Mouse (Mus musculus) right cerebral cortex, postnatal 4 days (tissue): ENCODE measurements at regions not wholly inside any gene's neighbourhood (a gene's known extent, or its start where the extent isn't known, plus 50 kb on each side); places are given as distances from the start of the nearest gene placed in this dataset.
"Not testable (repeated sequence)": the region's sequence is repeated elsewhere in the genome, so short reads cannot be mapped to it uniquely, and the experiment has no call there.

Source experiments
- DNase-seq: peaks from one replicate; pipeline ENCODE4 v3.0.0-alpha.2; 2022

- DNase-seq: no peak
Observed at GRCm38 (mm10) chr6:89059431-89059975, 157.5 kb downstream of the Tpra1 start.

- DNase-seq: no peak
Observed at GRCm38 (mm10) chr6:89064977-89065580, 163.0 kb downstream of the Tpra1 start.

- DNase-seq: no peak
Observed at GRCm38 (mm10) chr6:89066588-89066987, 164.5 kb downstream of the Tpra1 start.

DNA sequence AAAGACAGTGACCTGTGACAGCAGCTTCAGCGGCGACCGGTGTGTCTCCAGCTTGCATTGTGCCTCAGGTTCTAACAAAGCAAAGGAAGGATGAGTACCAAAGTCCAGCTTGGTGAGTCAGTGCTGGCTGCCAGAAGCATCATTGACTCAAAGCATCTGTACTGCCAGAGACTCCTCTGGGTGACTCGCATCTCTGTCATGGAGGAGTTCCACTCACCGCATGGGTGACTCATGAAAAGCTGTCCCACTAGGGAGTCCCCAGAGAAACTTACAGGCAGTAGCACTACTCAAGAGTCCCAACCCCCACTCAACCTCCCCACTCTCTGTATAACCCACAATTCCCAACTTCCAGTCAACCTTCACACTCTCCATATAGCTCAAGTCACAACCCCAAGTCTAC lies 166.2 kb downstream of the Tpra1 start:
- DNase-seq: no peak

DNA sequence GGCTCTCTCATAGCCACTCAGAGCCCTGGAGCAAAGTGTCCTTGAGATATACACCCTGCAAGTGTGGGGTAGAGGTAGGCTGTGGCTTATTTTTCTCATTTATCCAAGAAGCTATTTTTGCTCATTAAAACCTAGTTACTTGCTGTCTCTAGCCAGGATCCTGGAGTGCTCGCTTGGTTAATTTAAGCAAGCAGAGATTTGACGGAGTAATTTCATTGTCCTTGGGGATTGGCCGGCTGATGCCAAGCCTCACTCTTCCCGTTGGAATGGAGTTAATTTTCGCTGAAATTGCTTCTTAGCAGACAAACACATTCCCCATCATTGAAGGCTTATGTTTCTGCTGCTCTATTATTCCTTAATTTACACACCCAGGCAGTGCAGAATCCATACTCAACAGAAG lies 167.1 kb downstream of the Tpra1 start:
- DNase-seq: no peak

GRCm38 (mm10) chr6:89070011-89070410 lies 168.0 kb downstream of the Tpra1 start:
- no peak for DNase-seq

DNA sequence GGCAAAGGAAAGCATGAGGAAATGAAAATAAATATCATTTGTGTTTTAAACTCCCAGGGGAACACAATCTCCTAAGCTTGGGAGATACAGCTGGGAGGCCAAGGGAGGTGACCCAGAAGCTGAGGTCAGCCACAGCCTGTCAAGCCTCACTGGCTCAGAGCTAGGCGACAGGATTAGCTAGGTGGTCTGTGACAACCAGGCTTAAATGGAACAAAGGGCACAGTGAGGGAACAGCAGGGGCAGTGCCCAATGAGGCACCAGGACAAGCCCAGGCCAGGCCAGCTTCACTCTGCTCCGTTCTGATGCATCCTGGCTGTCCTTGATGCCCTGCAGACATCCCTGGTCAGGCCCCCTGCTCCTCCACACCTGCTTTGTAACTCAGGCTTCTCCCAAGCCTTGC lies 169.7 kb downstream of the Tpra1 start:
- DNase-seq: no peak

- no peak for DNase-seq
Observed at GRCm38 (mm10) chr6:89072569-89072968, 170.5 kb downstream of the Tpra1 start.

- no peak for DNase-seq
Observed at GRCm38 (mm10) chr6:89081624-89082300, 179.7 kb downstream of the Tpra1 start.

DNA sequence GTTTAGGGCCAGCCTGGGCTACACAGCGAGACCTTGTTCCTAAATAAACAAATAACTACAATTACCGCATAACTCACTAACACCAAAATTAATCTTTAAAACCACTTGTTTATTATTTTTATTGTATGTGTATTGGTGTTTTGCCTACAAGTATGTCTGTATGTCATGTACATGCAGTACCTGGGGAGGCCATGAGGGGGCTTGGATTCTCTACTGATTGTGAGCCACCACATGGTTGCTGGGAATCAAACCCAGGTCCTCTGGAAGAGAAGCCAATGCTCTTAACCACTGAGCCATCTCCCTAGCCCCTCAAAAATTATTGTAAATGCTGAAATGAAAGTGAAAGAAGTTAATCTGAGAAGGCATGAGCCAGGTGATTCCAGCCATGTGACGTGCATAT lies 182.4 kb downstream of the Tpra1 start:
- no peak for DNase-seq

DNA sequence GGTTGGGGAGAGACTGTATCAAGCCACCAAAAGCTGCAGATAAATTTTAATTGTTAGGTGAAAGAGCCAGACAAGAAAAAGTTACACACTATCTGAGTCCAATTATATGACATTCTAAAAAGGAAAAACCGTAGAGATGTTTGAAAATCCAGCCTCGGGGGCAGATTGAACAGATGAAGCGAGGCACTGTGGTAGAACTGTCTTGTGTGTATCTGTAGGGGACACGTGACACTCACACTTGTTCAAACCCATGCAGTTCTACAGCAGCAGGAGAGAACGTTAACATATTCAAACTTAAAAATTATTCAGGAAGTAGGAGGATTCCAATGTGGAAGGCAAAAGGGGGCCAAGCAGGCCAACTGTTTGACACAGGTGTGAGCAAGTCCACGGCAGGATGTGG lies 183.1 kb downstream of the Tpra1 start:
- DNase-seq: no peak

DNA sequence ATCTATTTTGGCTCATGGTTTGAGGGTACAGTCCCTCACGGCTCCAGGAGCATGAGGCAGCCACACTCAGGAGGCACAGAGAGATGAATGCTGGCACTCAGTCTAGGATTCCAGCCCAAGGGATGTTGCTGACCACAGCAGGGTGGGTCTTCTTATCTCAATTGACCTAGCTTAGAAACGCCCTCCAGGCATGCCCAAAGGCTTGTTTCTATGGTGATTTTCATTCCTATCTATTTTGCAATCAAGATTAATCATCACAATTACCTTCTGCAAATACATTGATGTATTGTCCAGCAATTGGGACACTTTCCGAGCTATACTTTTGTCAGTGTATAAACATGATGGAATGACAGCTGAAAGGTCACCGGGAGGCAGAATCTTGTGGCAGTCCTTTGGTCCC lies 185.6 kb downstream of the Tpra1 start:
- no peak for DNase-seq

GRCm38 (mm10) chr6:89090096-89090495 lies 188.0 kb downstream of the Tpra1 start:
- no peak for DNase-seq

- no peak for DNase-seq
Observed at GRCm38 (mm10) chr6:89095911-89096310, 193.9 kb downstream of the Tpra1 start.

- DNase-seq: no peak
Observed at GRCm38 (mm10) chr6:89097531-89097930, 195.5 kb downstream of the Tpra1 start.

DNA sequence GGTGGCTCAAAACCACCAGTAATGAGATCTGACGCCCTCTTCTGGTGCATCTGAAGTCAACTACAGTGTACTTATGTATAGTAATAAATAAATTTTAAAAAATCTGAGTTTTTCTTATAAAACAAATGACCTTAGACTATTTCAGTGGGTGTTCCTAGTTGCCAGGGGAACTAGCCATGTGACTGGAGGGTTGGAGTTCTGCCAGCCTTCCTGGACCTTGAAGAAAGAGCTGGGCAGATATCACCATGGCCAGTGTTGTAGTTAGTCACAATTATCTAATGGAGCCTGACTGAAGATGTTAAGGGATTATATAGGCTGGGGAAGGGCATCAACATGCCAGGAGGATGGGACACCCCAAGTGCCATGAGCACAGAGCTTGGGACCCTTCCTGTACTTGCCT lies 217.2 kb downstream of the Tpra1 start:
- DNase-seq: no peak

DNA sequence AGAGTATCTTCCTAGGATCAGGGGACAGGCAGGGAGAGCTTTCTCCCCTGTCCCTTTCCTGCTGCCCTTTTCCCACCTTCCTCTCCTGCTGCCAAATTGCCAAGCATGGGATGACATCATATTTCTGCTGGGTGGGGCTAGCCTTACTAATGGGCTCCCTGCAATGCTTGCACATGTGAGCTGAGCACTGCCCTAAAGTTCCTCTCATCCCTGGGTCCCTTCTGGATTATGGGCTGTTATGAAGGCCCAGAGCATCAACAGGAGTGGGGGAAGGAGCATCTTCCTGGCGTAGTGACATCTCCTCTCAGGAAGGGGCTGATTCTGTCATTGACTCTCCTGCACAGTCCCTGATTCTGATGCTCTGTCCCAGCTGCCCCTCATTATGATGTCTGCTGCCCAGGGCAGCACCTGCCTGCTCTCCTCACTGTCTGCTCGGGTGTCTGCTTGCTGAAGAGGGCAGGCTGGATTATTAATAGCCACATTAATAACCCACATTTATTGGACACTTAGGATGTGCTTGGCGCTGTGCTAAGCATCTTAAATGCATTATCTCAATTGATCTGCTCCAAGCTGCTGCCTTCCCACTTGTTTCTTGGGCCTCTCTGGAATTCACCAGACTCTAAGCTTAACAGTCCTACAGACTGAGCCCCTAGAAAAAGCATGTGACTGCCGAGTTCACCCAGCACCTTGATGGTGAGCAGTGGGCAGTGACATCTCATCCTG lies 219.1 kb downstream of the Tpra1 start:
- no peak for DNase-seq

GRCm38 (mm10) chr6:89121746-89122070 lies 219.7 kb downstream of the Tpra1 start:
- DNase-seq: no peak

GRCm38 (mm10) chr6:89125916-89126315 lies 223.9 kb downstream of the Tpra1 start:
- DNase-seq: no peak

- DNase-seq: not testable (repeated sequence)
Observed at GRCm38 (mm10) chr6:89128141-89128540, 226.1 kb downstream of the Tpra1 start.

GRCm38 (mm10) chr6:89140469-89140868 lies 222.0 kb downstream of the Plxna1 start:
- no peak for DNase-seq

- DNase-seq: no peak
Observed at GRCm38 (mm10) chr6:89153027-89153662, 209.3 kb downstream of the Plxna1 start.

GRCm38 (mm10) chr6:89157501-89157900 lies 204.9 kb downstream of the Plxna1 start:
- DNase-seq: no peak

DNA sequence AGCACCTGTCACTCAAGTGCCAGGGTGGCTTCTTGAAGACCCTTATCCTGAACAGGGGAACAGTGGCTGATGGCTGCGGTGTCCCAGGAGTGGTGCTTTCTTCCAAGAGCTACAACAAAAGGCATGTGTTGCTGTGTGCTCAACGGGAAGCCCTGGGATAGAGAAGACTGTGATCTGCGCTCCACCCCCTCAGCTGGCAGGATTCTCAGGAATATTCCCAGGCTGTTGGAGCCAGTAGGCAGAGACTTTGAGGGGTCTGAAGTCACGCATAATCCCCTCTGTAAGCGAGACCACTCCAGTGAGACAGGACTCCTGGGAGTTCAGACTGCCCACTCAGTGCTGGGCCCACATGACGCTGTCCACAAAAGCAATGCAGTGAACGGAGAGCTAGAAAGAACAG lies 202.4 kb downstream of the Plxna1 start:
- no peak for DNase-seq
